Mouse (Mus musculus) gastrocnemius, postnatal 14 days (tissue): ENCODE results near the gene Rpp14. TPM values are rescaled to one million over a fixed set of nuclear protein-coding genes. Genes with fewer than 3 reads are reported as not detected.

Experiments
- DNase-seq: peaks from one replicate; pipeline ENCODE4 v3.0.0; 2021; ENCODE audit warnings: mixed read lengths
- intact Hi-C: fragments of 180-260 bp; cut with DNase I; formaldehyde crosslinking; loops from one replicate; pipeline ENCODE4 v1.15.1; 2025; ENCODE audit warnings: low total_unique reads
- long read RNA-seq, 2 experiments: library from polyadenylated mRNA; stranded (forward); transcript quantifications; one replicate each; pipeline ENCODE4 v2.0.0; 2021
- total RNA-seq, 2 experiments: library from RNA; stranded (reverse); gene quantifications; 2 replicates each; pipeline ENCODE4 v1.2.3; 2021

The Rpp14 gene
- 10 to 100 TPM; 18.7 to 21.1 TPM for total RNA-seq
- long read RNA-seq, experiment 1, transcript Rpp14-201 (6 exons, 2,401 nt): major isoform, 32 of 36 reads
- long read RNA-seq, experiment 1, partial matches to known transcripts: 1 of 36 reads
- long read RNA-seq, experiment 1, other reads (novel, unspliced or antisense): 3 of 36 reads
- long read RNA-seq, experiment 2, transcript Rpp14-201 (6 exons, 2,401 nt): major isoform, 37 of 42 reads
- long read RNA-seq, experiment 2, partial matches to known transcripts: 0 of 42 reads
- long read RNA-seq, experiment 2, other reads (novel, unspliced or antisense): 4 of 42 reads

DNA sequence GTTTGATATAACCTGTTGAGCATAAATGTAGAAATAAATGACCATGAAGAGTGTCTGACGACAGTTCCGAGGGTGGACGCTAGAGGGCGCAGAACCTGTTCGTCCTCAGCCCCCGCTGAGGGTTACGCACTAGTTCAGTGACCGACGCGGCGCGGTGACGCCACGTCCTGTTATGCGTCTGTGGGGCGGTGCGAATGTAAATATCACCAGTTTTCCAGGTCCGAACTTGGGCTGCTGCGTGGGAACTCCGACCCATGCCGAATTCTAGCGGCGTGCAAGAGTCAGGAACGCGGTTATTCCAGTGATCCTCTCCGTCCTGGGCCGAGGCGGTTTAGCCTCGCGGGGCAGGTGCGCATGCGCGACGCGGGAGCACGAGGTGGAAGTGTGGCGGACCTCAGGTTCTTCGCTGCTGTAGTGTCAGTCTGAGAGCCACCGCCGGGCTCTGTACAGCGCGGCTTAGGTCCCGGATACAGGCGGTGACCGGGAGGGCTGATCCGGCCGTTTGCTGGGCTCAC, at the start of gene Rpp14:
Gene Rpp14 (plus strand): TSS at position 203 of the 515 bp plus-strand sequence.
- peak; percentile 93 for DNase-seq
- intact Hi-C loops: no loop called here

DNA sequence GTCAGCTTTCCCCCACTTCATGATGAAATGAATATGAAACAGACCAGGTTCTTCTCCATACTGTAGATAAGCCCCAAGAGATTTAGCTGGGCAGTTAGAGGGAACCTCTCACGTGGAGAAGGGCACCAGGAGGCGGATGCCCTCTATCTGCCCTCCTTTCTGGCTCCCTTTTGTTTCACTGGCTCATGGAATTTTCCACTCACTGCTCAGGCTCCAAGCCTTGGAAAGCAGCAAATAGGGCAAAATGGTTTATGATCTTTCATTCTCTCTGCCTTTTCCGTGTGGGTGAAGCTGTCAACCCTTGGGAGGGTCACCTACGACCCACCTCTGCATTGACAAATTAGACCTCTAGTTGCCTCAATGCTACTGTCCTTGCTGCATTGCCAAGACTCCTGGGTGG, 49.6 kb upstream of the Rpp14 start:
- DNase-seq: no peak
- intact Hi-C loops: no loop called here

DNA sequence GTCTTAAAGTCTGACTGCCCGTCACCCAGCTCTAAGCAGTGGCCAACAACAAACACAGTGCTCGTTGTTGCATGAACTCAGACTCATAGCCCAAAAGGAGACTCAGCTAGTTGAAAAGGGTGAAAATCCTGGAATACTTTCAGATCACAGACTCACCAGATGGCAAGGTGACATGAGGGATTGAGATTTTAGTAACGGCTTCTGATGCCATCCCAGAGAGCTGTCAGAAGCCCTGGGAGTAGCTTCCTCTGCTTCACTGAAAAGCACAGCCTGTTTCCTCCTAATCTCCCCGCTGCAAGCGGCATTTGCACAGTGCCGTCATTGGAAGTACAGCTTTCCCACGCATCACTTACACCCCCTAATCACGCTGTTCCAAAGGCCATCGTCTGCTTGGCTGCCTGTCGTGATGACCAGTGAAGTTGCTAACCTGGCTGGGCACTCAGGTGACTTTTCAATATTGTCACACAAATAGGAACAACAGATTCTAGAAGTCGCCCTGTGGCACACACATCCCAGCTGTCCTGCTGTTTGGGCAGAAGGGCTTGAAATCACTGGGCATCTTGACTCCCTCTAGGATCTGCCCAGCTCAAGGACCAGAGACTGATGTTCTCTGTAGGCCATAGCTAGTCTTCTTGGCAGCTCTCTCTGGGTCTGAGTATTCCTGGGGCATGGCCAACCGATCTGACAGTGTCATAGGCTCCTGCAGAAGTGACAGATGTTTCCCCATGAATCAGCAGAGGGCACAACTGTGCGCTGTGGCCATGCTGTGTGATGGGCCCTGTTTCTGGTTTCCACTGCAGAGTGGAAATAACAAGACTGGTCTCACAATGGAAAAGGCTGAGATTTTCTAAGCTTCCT, 47.9 kb upstream of the Rpp14 start:
- no peak for DNase-seq
- intact Hi-C loops: no loop called here

DNA sequence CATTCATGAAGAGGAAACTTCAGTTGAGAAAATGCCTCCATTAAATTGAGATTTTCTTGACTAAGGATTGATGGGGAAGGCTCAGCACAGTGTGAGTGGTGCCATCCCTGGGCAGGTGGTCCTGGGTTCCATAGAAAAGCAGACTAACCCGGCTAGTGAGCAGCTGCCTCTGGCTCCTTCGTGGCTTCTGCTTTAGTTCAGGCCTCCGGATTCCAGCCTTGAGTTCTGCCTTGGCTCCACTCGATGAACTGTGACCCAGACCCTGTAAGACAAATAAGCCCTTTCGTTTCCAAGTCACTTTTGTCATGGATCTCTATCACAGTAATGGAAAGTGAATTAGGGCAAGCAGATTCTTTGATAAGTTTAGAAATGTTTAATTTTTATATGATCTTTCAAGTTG, 45.6 kb upstream of the Rpp14 start:
- intact Hi-C loops: no loop called here
- no peak for DNase-seq

DNA sequence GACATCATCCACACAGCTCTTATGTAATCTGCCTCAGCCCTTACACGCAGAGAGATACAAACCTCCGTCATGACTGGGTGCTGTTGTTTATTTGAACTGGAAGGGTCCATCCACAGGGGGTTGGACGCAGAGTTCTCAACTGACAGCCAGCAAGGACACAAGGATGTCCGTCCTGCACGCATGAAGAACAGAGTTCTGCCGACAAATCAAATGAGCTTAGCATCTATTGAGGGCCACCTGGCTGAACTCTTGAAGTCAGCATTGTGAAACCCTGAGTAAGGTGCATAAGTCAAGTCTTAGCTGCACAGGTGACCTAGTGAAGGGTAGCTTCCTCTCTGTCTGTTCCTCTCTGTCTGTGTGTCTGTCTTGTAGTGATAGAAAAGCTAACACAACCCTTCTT, 44.2 kb upstream of the Rpp14 start:
- DNase-seq: no peak
- intact Hi-C loops: no loop called here

DNA sequence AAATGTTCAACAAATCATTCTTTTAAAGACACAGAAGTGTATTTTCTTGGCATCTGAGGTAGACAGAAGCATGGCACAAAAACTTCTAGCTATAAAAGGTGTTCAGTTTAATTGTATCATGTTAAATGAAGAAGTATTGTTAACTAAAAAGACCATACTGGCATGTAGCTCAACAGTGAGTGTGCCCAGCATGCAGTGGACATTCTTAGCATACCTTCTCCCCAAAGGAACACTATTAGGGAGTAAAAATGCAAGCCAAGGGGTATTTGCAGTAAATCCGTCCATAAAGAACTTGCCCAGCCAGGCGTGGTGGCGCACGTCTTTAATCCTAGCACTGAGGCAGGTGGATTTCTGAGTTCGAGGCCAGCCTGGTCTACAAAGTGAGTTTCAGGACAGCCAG, 43.8 kb upstream of the Rpp14 start:
- intact Hi-C loops: no loop called here
- no peak for DNase-seq

DNA sequence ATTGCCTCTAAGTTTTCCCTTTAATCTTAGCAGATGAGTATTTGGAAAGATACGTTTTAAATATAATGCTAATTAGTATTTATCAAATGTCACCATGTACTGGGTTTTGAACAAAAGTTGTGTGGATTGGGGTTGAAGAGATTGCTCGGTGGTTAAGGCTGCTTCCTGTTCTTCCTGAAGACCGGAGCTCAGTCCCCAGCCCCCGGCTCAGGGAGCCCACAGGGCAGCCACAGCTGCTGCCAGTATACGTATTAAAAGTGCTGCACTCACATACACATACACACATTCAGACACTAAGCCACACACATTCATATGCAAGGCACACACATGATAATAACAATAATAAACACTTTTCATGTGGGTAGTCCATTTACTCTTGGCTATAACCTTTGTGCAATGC, 42.0 kb upstream of the Rpp14 start:
- DNase-seq: no peak
- intact Hi-C loops: no loop called here

DNA sequence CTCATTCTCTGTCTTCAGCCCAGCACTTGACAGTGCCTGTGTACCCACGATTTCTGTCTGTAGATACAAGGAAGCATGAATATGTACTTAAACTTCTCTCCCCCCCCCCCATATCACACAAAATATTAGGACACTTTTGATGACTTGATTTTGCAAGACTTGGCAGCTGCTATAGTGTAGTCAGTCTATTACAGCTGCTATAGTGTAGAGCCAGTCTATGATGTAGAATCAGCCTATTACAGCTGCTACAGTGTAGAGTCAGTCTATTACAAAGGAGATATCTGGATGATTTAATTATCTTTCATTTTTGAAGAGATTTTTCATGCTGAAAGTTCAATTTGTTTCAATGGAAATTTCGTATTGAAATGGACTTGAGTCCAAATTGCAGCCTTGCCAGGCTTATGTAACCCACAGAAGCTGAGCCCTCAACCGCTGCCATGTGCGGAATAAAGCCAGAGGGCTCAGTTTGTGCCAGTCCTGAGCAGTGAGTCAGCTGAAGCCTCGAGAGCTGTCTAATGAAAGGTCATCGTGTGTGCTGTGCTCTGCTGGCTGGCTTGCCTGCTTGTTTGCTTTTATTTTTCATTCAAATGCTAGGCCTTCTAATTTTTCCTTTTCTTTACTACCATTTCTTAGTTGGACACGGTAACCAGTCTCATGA, 41.2 kb upstream of the Rpp14 start:
- DNase-seq: peak; percentile 73
- intact Hi-C loops: no loop called here

DNA sequence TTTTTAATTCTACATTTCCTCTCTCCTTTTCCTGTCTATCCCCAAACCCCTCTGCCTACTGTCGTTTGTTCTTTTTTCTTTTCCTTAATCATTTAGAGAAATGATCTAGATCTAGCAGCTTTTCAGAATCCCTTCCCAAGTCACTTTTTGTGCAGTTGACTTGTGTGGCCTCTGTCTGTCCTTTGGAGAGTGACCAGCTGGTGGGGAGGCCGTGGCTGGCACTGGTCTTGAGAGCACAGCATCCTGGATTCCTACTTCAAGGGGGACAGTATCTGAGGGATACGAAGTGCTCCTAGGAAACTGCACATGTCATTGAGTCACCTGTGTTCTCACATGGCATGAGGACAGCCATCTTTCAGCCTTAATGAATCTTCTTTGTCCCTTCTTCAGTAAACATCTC, 40.0 kb upstream of the Rpp14 start:
- intact Hi-C loops: loop anchor here (5.0 kb wide), 2 partner anchors 43 to 73 kb away; no protein-coding TSS in a partner anchor
- no peak for DNase-seq

DNA sequence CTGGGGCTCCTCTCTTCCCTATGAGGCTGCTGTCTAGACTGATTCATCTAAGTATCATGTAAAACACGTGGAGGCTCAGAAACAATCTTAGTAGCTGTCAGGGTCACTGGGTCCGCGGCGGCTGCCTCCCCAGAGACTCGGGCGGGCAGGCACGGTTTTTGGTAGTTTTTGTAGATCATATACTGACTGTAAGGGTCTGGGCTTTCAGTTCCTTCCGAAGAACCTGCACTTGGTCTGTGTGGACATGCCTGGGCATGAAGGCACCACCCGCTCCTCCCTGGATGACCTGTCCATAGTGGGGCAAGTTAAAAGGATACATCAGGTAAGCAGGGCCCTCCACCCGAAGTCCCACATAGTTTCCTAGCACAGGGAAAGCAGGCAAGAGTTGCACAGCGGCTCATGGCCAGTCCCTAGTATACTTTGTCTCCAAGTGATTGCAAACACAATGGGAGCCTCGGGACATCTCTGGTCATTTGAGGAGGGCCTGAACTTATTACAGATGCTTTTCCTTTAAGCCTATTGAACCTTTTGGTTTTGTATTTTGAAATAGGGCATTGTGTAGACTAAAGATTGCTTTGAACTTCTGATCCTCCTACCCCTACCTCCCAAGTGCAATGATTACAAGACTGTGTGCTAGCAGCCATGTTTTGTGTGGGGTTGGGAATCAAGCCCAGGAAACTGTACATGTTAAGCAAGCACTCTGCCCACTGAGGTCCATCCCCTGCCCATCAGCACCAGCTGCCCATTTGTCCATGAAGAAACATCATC, 39.1 kb upstream of the Rpp14 start:
- intact Hi-C loops: loop anchor here (5.0 kb wide), 2 partner anchors 44 to 74 kb away; no protein-coding TSS in a partner anchor

DNA sequence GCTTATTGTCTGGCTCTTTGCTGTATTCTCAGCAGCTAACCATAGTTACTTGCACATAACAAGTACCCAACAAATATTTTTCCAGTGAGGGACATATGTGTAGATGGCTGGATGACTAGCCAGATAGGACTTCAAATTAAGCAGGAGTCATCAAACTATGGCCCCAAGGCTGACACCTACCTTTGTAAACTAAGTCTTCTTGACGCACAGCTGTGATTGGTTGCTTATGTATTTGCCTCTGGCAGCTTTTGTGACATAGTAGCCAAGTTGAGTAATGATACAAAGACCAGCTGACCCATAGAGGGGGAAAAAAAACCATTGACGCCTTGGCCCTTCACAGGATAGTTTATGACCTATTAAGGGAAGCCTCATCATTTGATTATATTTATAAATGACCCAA, 38.0 kb upstream of the Rpp14 start:
- no peak for DNase-seq
- intact Hi-C loops: loop anchor here (5.0 kb wide), 2 partner anchors 45 to 75 kb away; no protein-coding TSS in a partner anchor

More for the DNA sequence above, 39.1 kb upstream of the Rpp14 start:
- DNase-seq: no peak

DNA sequence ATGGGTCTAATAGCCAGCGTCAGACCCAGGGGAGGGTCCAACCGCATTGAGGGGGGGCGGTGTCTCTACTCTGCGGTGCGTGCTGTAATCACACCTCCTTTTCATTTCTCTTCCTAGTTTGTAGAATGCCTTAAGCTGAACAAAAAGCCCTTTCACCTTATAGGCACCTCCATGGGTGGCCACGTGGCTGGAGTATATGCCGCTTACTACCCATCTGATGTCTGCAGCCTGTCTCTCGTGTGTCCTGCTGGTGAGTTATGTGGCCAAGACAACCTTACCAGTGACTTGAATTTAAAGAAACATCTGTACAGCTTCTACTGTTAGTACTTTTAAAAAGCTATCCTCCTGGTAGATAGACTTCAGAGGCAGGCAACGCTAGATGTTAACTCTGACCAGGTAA, 37.6 kb upstream of the Rpp14 start:
- intact Hi-C loops: loop anchor here (5.0 kb wide), 2 partner anchors 45 to 75 kb away; no protein-coding TSS in a partner anchor

DNA sequence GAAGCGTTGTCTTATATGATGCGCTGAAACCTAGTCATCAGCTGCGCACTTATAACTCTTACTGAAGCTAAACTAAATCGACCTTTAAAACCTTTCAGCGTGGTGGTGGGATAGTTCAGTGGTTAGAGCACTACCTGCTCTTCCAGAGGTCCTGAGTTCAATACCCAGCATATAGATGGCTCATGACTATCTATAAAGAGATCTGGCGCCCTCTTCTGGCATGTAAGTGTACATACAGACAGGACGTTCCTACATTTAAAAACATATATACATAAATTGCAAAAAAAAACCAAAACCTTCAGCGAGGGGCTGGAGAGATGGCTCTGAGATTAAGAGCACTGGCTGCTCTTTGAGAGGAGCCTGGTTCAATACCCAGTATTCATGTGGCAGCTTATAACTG, 35.8 kb upstream of the Rpp14 start:
- DNase-seq: no peak
- intact Hi-C loops: loop anchor here (5.0 kb wide), 2 partner anchors 47 to 77 kb away; no protein-coding TSS in a partner anchor

More for the DNA sequence above, 37.6 kb upstream of the Rpp14 start:
- no peak for DNase-seq

DNA sequence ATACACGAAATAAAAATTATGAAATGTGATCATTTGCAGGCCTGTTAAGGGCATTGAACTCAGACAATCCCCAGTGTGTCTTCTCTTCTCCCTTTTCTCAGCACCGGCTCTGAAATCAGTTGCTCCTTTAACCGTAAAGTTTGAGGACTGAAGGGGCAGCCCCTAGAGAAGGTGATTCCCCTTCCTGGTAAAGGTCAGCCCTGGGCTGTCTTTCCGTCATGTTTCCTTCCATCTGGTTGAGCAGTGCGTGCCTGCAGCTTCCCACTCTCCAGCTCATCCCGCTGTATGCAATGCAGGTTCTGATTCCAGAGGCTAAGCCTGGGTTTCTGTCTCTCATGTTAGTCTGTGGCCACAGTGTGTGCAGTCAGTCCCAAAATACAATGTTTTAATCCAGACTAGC, 35.4 kb upstream of the Rpp14 start:
- intact Hi-C loops: loop anchor here (5.0 kb wide), 2 partner anchors 47 to 77 kb away; no protein-coding TSS in a partner anchor
- DNase-seq: no peak

DNA sequence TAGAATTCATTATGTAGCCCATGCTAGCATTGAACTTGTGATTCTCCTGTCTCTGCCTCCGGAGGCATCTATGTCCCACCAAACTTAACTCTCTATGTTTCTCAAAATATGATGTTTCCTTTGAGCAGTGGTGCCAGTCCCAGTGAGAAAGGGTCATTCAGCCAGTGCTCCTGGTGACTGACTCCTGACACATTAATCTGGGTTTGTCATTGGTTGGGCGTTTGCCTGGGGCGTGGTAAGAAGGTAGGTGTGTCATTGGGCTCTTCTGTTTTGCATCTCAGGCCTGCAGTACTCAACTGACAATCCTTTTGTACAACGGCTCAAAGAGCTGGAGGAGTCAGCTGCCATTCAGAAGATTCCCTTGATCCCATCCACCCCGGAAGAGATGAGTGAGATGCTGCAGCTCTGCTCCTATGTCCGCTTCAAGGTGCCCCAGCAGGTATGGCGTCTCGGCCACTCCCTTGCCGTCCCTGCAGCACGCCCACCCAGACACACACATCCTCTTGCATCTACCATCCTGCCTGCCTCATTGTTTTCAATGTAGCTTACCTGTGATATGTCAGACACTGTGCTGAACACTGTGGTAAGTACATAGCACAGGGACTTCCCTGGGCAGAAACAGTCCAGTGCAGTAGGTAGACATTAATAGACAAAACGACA, 34.9 kb upstream of the Rpp14 start:
- no peak for DNase-seq
- intact Hi-C loops: no loop called here

DNA sequence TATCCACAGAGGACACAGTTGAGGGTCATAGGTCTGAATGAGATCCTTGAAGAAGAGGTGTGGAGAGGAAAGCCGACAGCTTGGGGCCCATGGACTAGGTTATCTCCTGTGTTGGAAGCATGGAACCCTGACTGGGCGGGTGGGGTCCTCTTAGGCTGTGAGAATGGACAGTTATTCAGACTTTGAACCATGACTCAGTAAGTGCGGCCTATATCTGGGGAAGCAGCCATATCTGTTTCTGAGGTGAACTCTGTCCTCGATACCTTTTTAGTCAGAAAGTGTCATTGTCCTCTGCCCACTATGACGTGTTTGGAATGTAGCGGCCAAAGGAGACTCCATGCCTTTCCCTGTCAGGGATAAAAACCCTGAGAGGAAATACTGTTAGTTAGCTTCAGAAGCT, 33.3 kb upstream of the Rpp14 start:
- DNase-seq: no peak
- intact Hi-C loops: no loop called here

DNA sequence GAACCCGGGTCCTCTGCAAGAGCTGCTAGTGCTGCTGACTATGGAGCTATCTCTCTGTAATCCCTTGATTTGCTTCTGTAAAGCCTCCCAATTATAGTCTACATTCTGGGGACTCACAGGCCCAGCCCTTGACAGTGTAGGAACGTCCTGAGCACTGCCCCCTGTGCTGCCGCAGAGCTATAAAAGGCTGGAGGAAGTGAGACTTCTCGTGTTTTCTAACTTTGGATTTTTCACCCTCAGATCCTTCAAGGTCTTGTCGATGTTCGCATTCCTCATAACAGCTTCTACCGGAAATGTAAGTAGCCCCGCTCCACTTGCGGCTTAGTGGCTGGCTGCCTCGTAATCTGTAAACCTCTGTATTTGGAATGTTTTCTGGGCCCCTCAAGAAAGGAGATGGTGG, 30.8 kb upstream of the Rpp14 start:
- intact Hi-C loops: no loop called here

DNA sequence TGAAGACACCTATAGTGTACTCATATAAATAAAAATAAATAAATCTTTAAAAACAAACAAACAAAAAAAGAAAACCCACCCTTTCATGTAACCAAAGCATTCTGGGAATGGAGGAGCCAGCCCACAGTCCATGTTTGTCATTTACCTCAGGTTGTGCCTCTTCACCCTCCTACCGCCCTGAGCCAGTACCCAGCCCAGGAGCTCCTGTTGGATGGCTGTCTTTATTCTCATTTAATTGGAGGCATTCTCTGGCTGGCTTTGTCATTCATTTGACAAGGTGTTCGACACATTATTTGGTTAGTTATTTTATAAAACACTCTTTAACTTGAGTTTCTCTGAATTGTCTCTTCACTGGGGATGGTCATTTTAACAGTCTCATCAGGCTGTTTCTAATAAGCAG, 28.3 kb upstream of the Rpp14 start:
- intact Hi-C loops: no loop called here
- no peak for DNase-seq

More for the DNA sequence above, 30.8 kb upstream of the Rpp14 start:
- no peak for DNase-seq

DNA sequence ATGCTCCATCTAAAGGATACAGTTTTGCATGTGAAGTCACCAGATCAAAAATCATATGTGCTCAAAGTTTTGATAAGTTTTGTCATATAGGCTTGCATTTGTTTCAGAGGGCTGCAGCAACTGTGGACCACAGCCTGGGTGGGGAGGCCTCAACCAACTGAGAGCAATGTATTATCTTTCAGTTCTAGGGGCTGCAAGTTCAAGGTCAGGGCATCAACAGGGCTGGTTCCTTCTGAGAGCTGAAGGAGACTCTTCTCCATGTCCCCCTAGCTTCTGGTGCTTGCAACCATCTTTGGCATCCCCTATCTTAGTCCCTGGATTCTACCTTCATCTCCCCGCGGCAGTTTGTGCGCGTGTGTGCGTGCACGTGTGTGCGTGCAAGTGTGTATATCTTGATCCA, 27.5 kb upstream of the Rpp14 start:
- no peak for DNase-seq
- intact Hi-C loops: no loop called here
